Mouse (Mus musculus): ENCODE measurements around the gene Irf1. TPM values are rescaled to one million over a fixed set of nuclear protein-coding genes. Genes with fewer than 3 reads are reported as not detected.

Irf1 gene
- total and polyA plus RNA-seq, 2 experiments from 2014 or later, result 3.2 to 3.7 TPM

GRCm38 (mm10) chr11:53773087-53773486, 3.3 kb downstream of the Irf1 start, which contains the start of gene Gm17334:
Gm17334 (minus strand) TSS chr11:53773187.
- H3K4me3 ChIP-seq (ENCODE audit: low read depth, low read length), result no peak within 1 kb of the TSS
- no peaks in the 10 kb centered on the region for H3K4me1 ChIP-seq (ENCODE audit: insufficient read depth)
- no peaks in the 10 kb centered on the region for H3K36me3 ChIP-seq (ENCODE audit: insufficient read depth)
- WGBS, result 96% methylated on average over 5 of the region's 5 CpGs
- H3K9me3 ChIP-seq (ENCODE audit: low read length), result no peaks in the 10 kb centered on the region
- no peaks in the 10 kb centered on the region for H3K27me3 ChIP-seq (ENCODE audit: insufficient read depth, low read length)
- no peak within 1 kb of the TSS for H3K9ac ChIP-seq
- DNase-seq (no peak), ATAC-seq (no peak)
- H3K4me2 ChIP-seq (ENCODE audit: low read depth), result no peak within 1 kb of the TSS
- H3K27ac ChIP-seq (ENCODE audit: low read depth, low read length), result no peak within 1 kb of the TSS
- no peak for TF ChIP-seq CTCF (IDR thresholded peaks at IDR 0.05; ENCODE audit: low read depth)

- Histone ChIP-seq H3K9me3 (ENCODE audit: low read length) (no peaks in the 10 kb centered on the region), H3K9ac (no peak overlapping the region), H3K36me3 (ENCODE audit: insufficient read depth) (no peaks in the 10 kb centered on the region), H3K27ac (ENCODE audit: low read depth, low read length) (no peak overlapping the region), H3K4me3 (ENCODE audit: low read depth, low read length) (no peak overlapping the region), H3K4me1 (ENCODE audit: insufficient read depth) (no peaks in the 10 kb centered on the region), H3K4me2 (ENCODE audit: low read depth) (no peak overlapping the region), H3K27me3 (ENCODE audit: insufficient read depth, low read length) (no peaks in the 10 kb centered on the region)
- 92% methylated on average over 16 of the region's 16 CpGs for WGBS
- DNase-seq (no peak), ATAC-seq (no peak)
- TF ChIP-seq CTCF (IDR thresholded peaks at IDR 0.05; ENCODE audit: low read depth), result no peak
Observed at GRCm38 (mm10) chr11:53773641-53774360, 4.0 kb downstream of the Irf1 start.

- no peak for ATAC-seq
- Histone ChIP-seq H3K4me3 (ENCODE audit: low read depth, low read length) (no peak overlapping the region), H3K36me3 (ENCODE audit: insufficient read depth) (no peaks in the 10 kb centered on the region), H3K4me1 (ENCODE audit: insufficient read depth) (no peaks in the 10 kb centered on the region), H3K27me3 (ENCODE audit: insufficient read depth, low read length) (no peaks in the 10 kb centered on the region), H3K27ac (ENCODE audit: low read depth, low read length) (no peak overlapping the region), H3K9me3 (ENCODE audit: low read length) (no peaks in the 10 kb centered on the region), H3K9ac (no peak overlapping the region), H3K4me2 (ENCODE audit: low read depth) (no peak overlapping the region)
- 90% methylated on average over 13 of the region's 13 CpGs for WGBS
- no peak for DNase-seq
- TF ChIP-seq CTCF (IDR thresholded peaks at IDR 0.05; ENCODE audit: low read depth), result no peak
Observed at GRCm38 (mm10) chr11:53774659-53775255, 4.9 kb downstream of the Irf1 start.

- Histone ChIP-seq H3K9me3 (ENCODE audit: low read length) (no peaks in the 10 kb centered on the region), H3K36me3 (ENCODE audit: insufficient read depth) (no peaks in the 10 kb centered on the region), H3K27ac (ENCODE audit: low read depth, low read length) (no peak overlapping the region), H3K4me2 (ENCODE audit: low read depth) (no peak overlapping the region), H3K9ac (no peak overlapping the region), H3K4me3 (ENCODE audit: low read depth, low read length) (no peak overlapping the region), H3K4me1 (ENCODE audit: insufficient read depth) (no peaks in the 10 kb centered on the region), H3K27me3 (ENCODE audit: insufficient read depth, low read length) (no peaks in the 10 kb centered on the region)
- no peak for TF ChIP-seq CTCF (IDR thresholded peaks at IDR 0.05; ENCODE audit: low read depth)
- no peak for DNase-seq
- no peak for ATAC-seq
- WGBS, result 83% methylated on average over 5 of the region's 5 CpGs
Observed at GRCm38 (mm10) chr11:53777736-53778135, 7.9 kb downstream of the Irf1 start.

- Histone ChIP-seq H3K9me3 (ENCODE audit: low read length) (no peaks in the 10 kb centered on the region), H3K27ac (ENCODE audit: low read depth, low read length) (no peak overlapping the region), H3K9ac (no peak overlapping the region), H3K4me3 (ENCODE audit: low read depth, low read length) (no peak overlapping the region), H3K4me2 (ENCODE audit: low read depth) (no peak overlapping the region), H3K36me3 (ENCODE audit: insufficient read depth) (no peaks in the 10 kb centered on the region), H3K4me1 (ENCODE audit: insufficient read depth) (no peaks in the 10 kb centered on the region), H3K27me3 (ENCODE audit: insufficient read depth, low read length) (no peaks in the 10 kb centered on the region)
- WGBS, result 87% methylated on average over 5 of the region's 5 CpGs
- no peak for TF ChIP-seq CTCF (IDR thresholded peaks at IDR 0.05; ENCODE audit: low read depth)
- DNase-seq, result no peak
- ATAC-seq, result no peak
Observed at GRCm38 (mm10) chr11:53778455-53778854, 8.6 kb downstream of the Irf1 start.

GRCm38 (mm10) chr11:53779808-53780207, 10.0 kb downstream of the Irf1 start:
- H3K9ac ChIP-seq, result no peak overlapping the region
- no peaks in the 10 kb centered on the region for H3K27me3 ChIP-seq (ENCODE audit: insufficient read depth, low read length)
- no peak for ATAC-seq
- H3K9me3 ChIP-seq (ENCODE audit: low read length), result no peaks in the 10 kb centered on the region
- H3K4me1 ChIP-seq (ENCODE audit: insufficient read depth), result no peaks in the 10 kb centered on the region
- no peak overlapping the region for H3K4me3 ChIP-seq (ENCODE audit: low read depth, low read length)
- H3K27ac ChIP-seq (ENCODE audit: low read depth, low read length), result no peak overlapping the region
- TF ChIP-seq CTCF (IDR thresholded peaks at IDR 0.05; ENCODE audit: low read depth), result no peak
- WGBS, result 91% methylated on average over 2 of the region's 2 CpGs
- no peak overlapping the region for H3K4me2 ChIP-seq (ENCODE audit: low read depth)
- DNase-seq, result no peak
- no peaks in the 10 kb centered on the region for H3K36me3 ChIP-seq (ENCODE audit: insufficient read depth)

- no peak overlapping the region for H3K4me3 ChIP-seq (ENCODE audit: low read depth, low read length)
- no peak overlapping the region for H3K9ac ChIP-seq
- WGBS, result 64% methylated on average over 3 of the region's 3 CpGs
- H3K9me3 ChIP-seq (ENCODE audit: low read length), result no peaks in the 10 kb centered on the region
- H3K36me3 ChIP-seq (ENCODE audit: insufficient read depth), result no peaks in the 10 kb centered on the region
- no peak overlapping the region for H3K4me2 ChIP-seq (ENCODE audit: low read depth)
- ATAC-seq, result no peak
- H3K4me1 ChIP-seq (ENCODE audit: insufficient read depth), result no peaks in the 10 kb centered on the region
- no peak for DNase-seq
- no peak for TF ChIP-seq CTCF (IDR thresholded peaks at IDR 0.05; ENCODE audit: low read depth)
- no peaks in the 10 kb centered on the region for H3K27me3 ChIP-seq (ENCODE audit: insufficient read depth, low read length)
- H3K27ac ChIP-seq (ENCODE audit: low read depth, low read length), result no peak overlapping the region
Observed at GRCm38 (mm10) chr11:53780262-53780661, 10.4 kb downstream of the Irf1 start.

Data from forebrain, postnatal 0 days (tissue).